Mouse (Mus musculus) CH12.LX (cell line): ENCODE measurements around the gene Gm20388. TPM values are rescaled to one million over a fixed set of nuclear protein-coding genes. Genes with fewer than 3 reads are reported as not detected.

ENCODE experiments used
- DNase-seq: peaks from one replicate; pipeline ENCODE4 v3.0.0-alpha.2; 2013; ENCODE audit errors: extremely low read depth
- H3K27ac ChIP-seq: 2 replicates; pipeline ENCODE4 v1.5.1; 2012; ENCODE audit warnings: low read depth, mild to moderate bottlenecking, control low read depth, moderate library complexity; ENCODE audit not compliant: insufficient read depth
- H3K27me3 ChIP-seq: replicated peaks from 2 replicates; pipeline ENCODE3; 2012; ENCODE audit warnings: inconsistent platforms
- H3K36me3 ChIP-seq, 2 experiments: replicated peaks in 1 of 2; 2 replicates each; pipeline versions ENCODE3 to v1.6.1; 2012; ENCODE audit warnings: inconsistent platforms in 1 of 2, low read length in 1 of 2, mild to moderate bottlenecking in 1 of 2, mixed read lengths in 1 of 2, moderate library complexity in 1 of 2; ENCODE audit not compliant: control insufficient read depth in 1 of 2, insufficient read depth in 1 of 2
- H3K4me1 ChIP-seq, 2 experiments: 2 replicates each; pipeline ENCODE4 v1.6.1; 2012; ENCODE audit warnings: inconsistent platforms in 1 of 2, moderate library complexity in 1 of 2; ENCODE audit not compliant: insufficient read depth in 2 of 2, control insufficient read depth in 1 of 2
- H3K4me2 ChIP-seq: 2 replicates; pipeline ENCODE4 v1.6.1; 2012; ENCODE audit warnings: low read depth, mild to moderate bottlenecking, control low read depth; ENCODE audit not compliant: poor library complexity, insufficient read depth, severe bottlenecking
- H3K4me3 ChIP-seq, 3 experiments: fragments of 150-350 bp in 1 of 3; sonication (generic) in 1 of 3; replicated peaks in 1 of 3; 2 replicates each; pipeline versions ENCODE3 to v1.5.1; 2011 to 2012; ENCODE audit warnings: low read depth in 2 of 3, low read length in 2 of 3, mild to moderate bottlenecking in 2 of 3, moderate library complexity in 2 of 3, control low read depth in 1 of 3, improper control_type of control experiment in 1 of 3, inconsistent platforms in 1 of 3, mixed read lengths in 1 of 3; ENCODE audit not compliant: poor library complexity in 1 of 3
- H3K79me2 ChIP-seq: replicated peaks from 2 replicates; pipeline ENCODE4 v1.6.1; 2012; ENCODE audit warnings: mild to moderate bottlenecking, moderate library complexity; ENCODE audit not compliant: control insufficient read depth, poor library complexity, insufficient read depth, severe bottlenecking; ENCODE audit errors: extremely low read depth
- H3K9ac ChIP-seq: 2 replicates; pipeline ENCODE4 v1.6.1; 2012; ENCODE audit warnings: low read depth, mild to moderate bottlenecking, control low read depth, moderate library complexity; ENCODE audit not compliant: insufficient read depth
- H3K9me3 ChIP-seq: replicated peaks from 2 replicates; pipeline ENCODE3; 2012; ENCODE audit warnings: low read length, inconsistent platforms, mixed read lengths
- BHLHE40 ChIP-seq: IDR thresholded peaks from 2 replicates; pipeline ENCODE4 v1.6.1; 2011; ENCODE audit warnings: mild to moderate bottlenecking, low read depth, low read length, improper control_type of control experiment
- CTCF ChIP-seq, 2 experiments: IDR thresholded peaks in 1 of 2; conservative IDR thresholded peaks in 1 of 2; 2 replicates each; pipeline ENCODE4 v1.5.1; 2011 to 2012; ENCODE audit warnings: low read depth in 2 of 2, low read length in 2 of 2, improper control_type of control experiment in 1 of 2, inconsistent platforms in 1 of 2, mild to moderate bottlenecking in 1 of 2, moderate library complexity in 1 of 2
- ELF1 ChIP-seq: IDR thresholded peaks from 2 replicates; pipeline ENCODE4 v1.6.1; 2014; ENCODE audit warnings: low read depth, mild to moderate bottlenecking, inconsistent platforms, low read length, improper control_type of control experiment
- IRF4 ChIP-seq: IDR thresholded peaks from 2 replicates; pipeline ENCODE4 v1.6.1; 2014; ENCODE audit warnings: low read depth, mild to moderate bottlenecking, inconsistent platforms, low read length, improper control_type of control experiment
- JUN ChIP-seq: IDR thresholded peaks from 2 replicates; pipeline ENCODE4 v1.6.1; 2011; ENCODE audit warnings: low read depth, mild to moderate bottlenecking, low read length, improper control_type of control experiment, moderate library complexity; ENCODE audit not compliant: insufficient read depth
- MYC ChIP-seq: IDR thresholded peaks from 2 replicates; pipeline ENCODE4 v1.6.1; 2011; ENCODE audit warnings: low read depth, mild to moderate bottlenecking, improper control_type of control experiment, low read length
- NRF1 ChIP-seq: IDR thresholded peaks from 2 replicates; pipeline ENCODE4 v1.6.1; 2014; ENCODE audit warnings: low read depth, mild to moderate bottlenecking, inconsistent platforms, low read length, improper control_type of control experiment, moderate library complexity
- PAX5 ChIP-seq: IDR thresholded peaks from 2 replicates; pipeline ENCODE4 v1.6.1; 2012; ENCODE audit warnings: low read length, inconsistent platforms, mixed read lengths
- RCOR1 ChIP-seq: conservative IDR thresholded peaks from 2 replicates; pipeline ENCODE4 v1.6.1; 2012; ENCODE audit warnings: low read depth, mild to moderate bottlenecking, inconsistent platforms, low read length, improper control_type of control experiment
- SIN3A ChIP-seq: IDR thresholded peaks from 2 replicates; pipeline ENCODE4 v1.6.1; 2012; ENCODE audit warnings: low read length, improper control_type of control experiment, inconsistent platforms
- TBP ChIP-seq: conservative IDR thresholded peaks from 2 replicates; pipeline ENCODE4 v1.6.1; 2011; ENCODE audit warnings: low read depth, low read length, improper control_type of control experiment
- ZKSCAN1 ChIP-seq: IDR thresholded peaks from 2 replicates; pipeline ENCODE4 v1.6.1; 2012; ENCODE audit warnings: low read depth, inconsistent platforms, low read length, improper control_type of control experiment, borderline replicate concordance
- ZNF384 ChIP-seq: IDR thresholded peaks from 2 replicates; pipeline ENCODE4 v1.6.1; 2012; ENCODE audit warnings: low read depth, low read length, improper control_type of control experiment, inconsistent platforms
- dilution Hi-C: fragments of 300-500 bp; cut with MboI; formaldehyde crosslinking; loops from 2 replicates; pipeline ENCODE4 v1.14.3; 2020; ENCODE audit warnings: low sequenced_read_pairs; ENCODE audit not compliant: extremely low pct_unique_long_range_greater_than_20kb, extremely low pct_ligation_motif_present
- in situ Hi-C: fragments of 300-500 bp; cut with MboI; formaldehyde crosslinking; loops from 3 replicates; pipeline ENCODE4 v1.14.3; 2019; ENCODE audit warnings: low sequenced_read_pairs, low pct_ligation_motif_present, low pct_unique_long_range_greater_than_20kb, mixed read lengths
- polyA plus RNA-seq: library from polyadenylated mRNA; unstranded; fragments of >175 nt; gene quantifications from 2 replicates; pipeline ENCODE4 v1.2.1, GENCODE M21; 2012; ENCODE audit warnings: low read depth; ENCODE audit not compliant: insufficient read length
- total RNA-seq, 2 experiments: library from RNA; depleted of rRNA; stranded (reverse); fragments of 300-350 nt in 1 of 2; fragments of >200 nt in 1 of 2; gene quantifications; 2 replicates each; pipeline ENCODE4 v1.2.3; 2012 to 2014

Gm20388 gene
- total and polyA plus RNA-seq, 3 experiments, result 14.8 to 26.3 (median 22.2) TPM

DNA sequence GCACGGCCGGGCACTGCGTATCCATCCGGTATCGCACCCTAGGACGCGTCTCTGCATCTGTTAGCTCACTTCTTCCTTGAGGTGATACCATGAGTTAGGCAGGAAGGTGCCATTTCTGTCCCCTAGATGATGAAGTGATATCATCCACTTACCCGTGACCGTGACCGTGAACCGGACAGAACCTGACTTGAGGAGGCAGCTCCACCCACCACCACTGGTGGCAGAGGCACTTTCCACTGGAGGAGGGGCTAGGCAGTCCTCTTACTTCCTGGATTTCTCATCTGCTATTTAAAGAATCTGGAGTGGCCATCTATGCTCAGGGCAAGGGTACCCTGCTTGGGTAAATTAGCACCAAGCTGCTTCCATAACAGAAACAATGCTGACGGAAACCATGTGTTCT, 3432.8 kb downstream of the Gm20388 start:
- in situ Hi-C loops (no loop called here), dilution Hi-C loops (no loop called here)
- Histone ChIP-seq H3K9ac (no peak overlapping the region), H3K79me2 (no peaks in the 10 kb centered on the region), H3K9me3 (peaks cover 2% of the 10 kb centered on the region), H3K4me2 (no peak overlapping the region), H3K4me1 (peaks cover 10 to 40% of the 10 kb centered on the region in 2 experiments), H3K36me3 (no peaks in the 10 kb centered on the region), H3K27me3 (no peaks in the 10 kb centered on the region), H3K27ac (no peak overlapping the region), H3K4me3 (no peak overlapping the region)
- TF ChIP-seq PAX5 (no peak), ELF1 (0 out of 2 replicates have a peak, but pooled peaks have one; percentile 31)
- DNase-seq, result no peak

DNA sequence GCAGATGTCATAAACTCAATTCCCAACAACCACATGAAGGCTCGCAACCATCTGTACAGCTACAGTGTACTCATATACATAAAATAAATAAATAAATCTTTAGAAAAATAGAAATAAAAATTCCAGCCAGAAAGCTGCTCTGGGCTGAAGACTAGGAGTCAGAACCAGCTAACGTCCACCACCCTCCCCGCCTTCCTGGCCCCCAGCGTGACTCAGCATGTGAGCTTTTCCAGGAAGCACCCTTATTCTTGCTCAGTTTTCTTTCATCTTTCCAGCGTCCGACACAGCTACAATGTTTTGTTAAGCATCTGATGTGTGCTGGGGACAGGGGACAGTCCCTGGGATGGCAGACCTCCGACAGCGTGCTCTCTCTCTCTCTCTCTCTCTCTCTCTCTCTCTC, 3434.5 kb downstream of the Gm20388 start:
- H3K79me2 ChIP-seq, result no peaks in the 10 kb centered on the region
- no peak overlapping the region for H3K4me2 ChIP-seq
- H3K9me3 ChIP-seq, result peaks cover under 1% of the 10 kb centered on the region
- H3K36me3 ChIP-seq, result no peaks in the 10 kb centered on the region
- DNase-seq, result no peak
- H3K27me3 ChIP-seq, result no peaks in the 10 kb centered on the region
- TF ChIP-seq ZKSCAN1 (no peak), BHLHE40 (0 out of 2 replicates have a peak, but pooled peaks have one; percentile 10), SIN3A (no peak)
- peaks cover 10 to 40% of the 10 kb centered on the region in 2 experiments for H3K4me1 ChIP-seq
- H3K27ac ChIP-seq, result no peak overlapping the region
- no peak overlapping the region for H3K9ac ChIP-seq
- dilution Hi-C loops (no loop called here), in situ Hi-C loops (no loop called here)
- no peak overlapping the region for H3K4me3 ChIP-seq

DNA sequence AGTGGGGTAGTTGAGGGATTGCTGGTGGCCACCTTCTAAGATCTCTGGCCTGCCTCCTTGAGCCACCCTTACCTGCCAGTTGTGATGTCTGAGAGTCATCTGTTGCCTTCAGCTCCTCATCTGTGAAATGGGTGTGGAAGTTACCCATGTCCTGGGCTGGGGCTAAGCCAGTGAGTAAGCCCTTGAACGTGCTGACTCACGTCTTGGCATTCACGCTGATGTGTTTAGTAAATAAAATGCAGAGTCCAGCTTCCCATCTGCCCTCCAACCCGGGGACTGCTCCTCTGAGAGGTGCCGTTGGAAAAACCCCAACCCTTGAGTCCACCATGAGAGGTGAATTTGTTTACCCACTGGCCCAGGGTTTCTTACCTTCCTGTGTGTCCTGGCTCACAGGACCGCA, 3435.2 kb downstream of the Gm20388 start:
- H3K79me2 ChIP-seq, result no peaks in the 10 kb centered on the region
- H3K27ac ChIP-seq, result no peak overlapping the region
- dilution Hi-C loops, result no loop called here
- H3K36me3 ChIP-seq, result no peaks in the 10 kb centered on the region
- in situ Hi-C loops, result no loop called here
- H3K9me3 ChIP-seq, result no peaks in the 10 kb centered on the region
- H3K4me3 ChIP-seq, result no peak overlapping the region
- TF ChIP-seq CTCF (conservative IDR thresholded peaks at IDR 0.05 in 1 of 2, IDR thresholded peaks at IDR 0.05 in 1 of 2; ENCODE audit: low read depth in 2 of 2, low read length in 2 of 2) (no peak), IRF4 (no peak), MYC (no peak), RCOR1 (no peak), NRF1 (no peak), JUN (no peak), ZNF384 (no peak), ZKSCAN1 (no peak), PAX5 (no peak), TBP (no peak), BHLHE40 (no peak)
- TF ChIP-seq, all 38 proteins: peak for 0
- H3K4me1 ChIP-seq, result peaks cover 10 to 40% of the 10 kb centered on the region in 2 experiments
- H3K4me2 ChIP-seq, result no peak overlapping the region
- H3K9ac ChIP-seq, result no peak overlapping the region
- H3K27me3 ChIP-seq, result no peaks in the 10 kb centered on the region
- DNase-seq, result no peak
